Mouse (Mus musculus): Measurements from ENCODE around the gene Acod1.

DNA sequence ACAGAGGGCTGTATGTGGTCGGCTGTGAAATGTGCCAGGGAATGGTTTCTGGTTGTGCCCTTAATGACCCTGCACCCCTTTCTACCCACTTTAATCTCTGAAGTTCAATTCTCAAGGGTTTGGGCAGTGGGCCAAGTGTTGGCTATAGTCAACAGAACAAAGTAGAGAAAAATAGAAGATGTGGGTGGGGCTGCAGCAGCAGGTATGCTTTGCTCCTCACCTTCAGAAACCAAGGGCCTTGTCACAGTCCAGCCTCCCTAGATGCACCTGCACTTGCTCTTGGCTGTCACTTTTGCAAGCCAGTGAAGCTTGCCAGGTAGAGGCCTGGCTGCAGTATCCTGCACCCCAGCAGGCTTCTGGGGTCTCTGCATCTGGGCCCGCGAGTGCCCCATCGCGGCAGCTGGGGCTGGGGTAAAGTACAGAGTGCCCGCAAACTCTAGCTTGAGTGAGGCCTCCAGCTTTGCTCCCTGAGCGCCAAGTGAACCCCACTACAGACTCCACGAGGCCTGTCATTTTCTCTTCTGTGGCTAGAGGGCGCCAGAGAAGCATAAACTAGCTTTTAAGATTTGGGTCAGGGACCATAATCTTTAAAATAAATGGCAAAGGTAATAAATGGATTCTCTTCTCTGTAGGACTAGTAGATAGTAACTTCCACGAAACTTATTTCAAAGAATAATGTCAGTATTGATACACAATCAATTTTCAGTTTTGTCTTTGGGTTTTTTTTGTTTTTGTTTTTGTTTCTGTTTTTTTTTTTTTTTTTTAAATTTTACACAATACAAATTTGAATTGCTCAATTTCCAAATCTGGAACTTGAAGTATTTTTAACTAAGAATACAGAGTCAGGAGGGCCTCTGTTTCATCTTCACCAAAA lies 18.8 kb downstream of the Acod1 start:
- TF ChIP-seq POLR2A (IDR thresholded peaks at IDR 0.05; ENCODE audit: insufficient read depth, low read depth, low read length): no peak
- peak; percentile 96; the same call in 1 of the 2 replicates for TF ChIP-seq CTCF (IDR thresholded peaks at IDR 0.05)

Measured in heart, adult 2 months (tissue).